Mouse (Mus musculus) lung, adult 2 months (tissue): ENCODE results near the gene Prex1. TPM values are rescaled to one million over a fixed set of nuclear protein-coding genes. Genes with fewer than 3 reads are reported as not detected.
A peak's percentile ranks its signal among the peaks of the same experiment; 100 is the strongest.

ENCODE experiments used
- DNase-seq: peaks from one replicate; pipeline ENCODE4 v3.0.0; 2022
- H3K4me1 ChIP-seq: fragments of 200-500 bp; 2 replicates; pipeline ENCODE4 v1.6.1; 2011; ENCODE audit warnings: low read length; ENCODE audit not compliant: control insufficient read depth, insufficient read depth
- H3K4me3 ChIP-seq: fragments of 200-500 bp; replicated peaks from 2 replicates; pipeline ENCODE3; 2011; ENCODE audit warnings: low read depth, mild to moderate bottlenecking, control low read depth, low read length; ENCODE audit errors: extremely low read depth
- CTCF ChIP-seq: fragments of 200-500 bp; IDR thresholded peaks from 2 replicates; pipeline ENCODE4 v1.5.1; 2011; ENCODE audit warnings: mild to moderate bottlenecking, low read length, control low read depth; ENCODE audit not compliant: insufficient read depth
- POLR2A ChIP-seq: fragments of 200-500 bp; IDR thresholded peaks from 2 replicates; pipeline ENCODE4 v1.6.1; 2011; ENCODE audit warnings: low read depth, mild to moderate bottlenecking, control low read depth, low read length, borderline replicate concordance; ENCODE audit errors: extremely low read depth
- WGBS: fragments of 180-500 bp; shearing (Covaris S2); methylation state at CpG from one replicate; pipeline ENCODE4 v1.1.7; 2018; 5-methylcytosine and 5-hydroxymethylcytosine counted together
- polyA plus RNA-seq: library from polyadenylated mRNA; depleted of rRNA; stranded (reverse); fragments of >200 nt; gene quantifications from 2 replicates; pipeline ENCODE4 v1.2.3, GENCODE M21; 2012

Gene Prex1
- polyA plus RNA-seq, 1 experiment: 61.1 TPM

GRCm38 (mm10) chr2:166572297-166572696 is 141.3 kb downstream of the Prex1 start:
- TF ChIP-seq CTCF: no peak
- 96% methylated on average over 3 of the region's 3 CpGs for WGBS
- H3K4me1 ChIP-seq: no peaks in the 10 kb centered on the region
- DNase-seq: no peak
- no peak overlapping the region for H3K4me3 ChIP-seq

- no peak for DNase-seq
These were observed 144.4 kb downstream of the Prex1 start for GRCm38 (mm10) chr2:166569182-166569581.

GRCm38 (mm10) chr2:166565503-166565902 is 148.1 kb downstream of the Prex1 start:
- DNase-seq: no peak
- Histone ChIP-seq H3K4me3 (no peak overlapping the region), H3K4me1 (no peaks in the 10 kb centered on the region)
- no peak for TF ChIP-seq CTCF
- no peak for TF ChIP-seq POLR2A
- WGBS: 70% methylated on average over 5 of the region's 5 CpGs

More at GRCm38 (mm10) chr2:166569182-166569581, 144.4 kb downstream of the Prex1 start:
- WGBS: 84% methylated on average over 9 of the region's 9 CpGs
- Histone ChIP-seq H3K4me1 (no peaks in the 10 kb centered on the region), H3K4me3 (no peak overlapping the region)
- no peak for TF ChIP-seq POLR2A
- no peak for TF ChIP-seq CTCF

GRCm38 (mm10) chr2:166564455-166564854 is 149.2 kb downstream of the Prex1 start:
- no peak overlapping the region for H3K4me3 ChIP-seq
- no peak for TF ChIP-seq POLR2A
- TF ChIP-seq CTCF: peak; percentile 91
- H3K4me1 ChIP-seq: no peaks in the 10 kb centered on the region
- WGBS: 4% methylated on average over 11 of the region's 11 CpGs
- peak; percentile 59 for DNase-seq

GRCm38 (mm10) chr2:166563890-166564289 is 149.7 kb downstream of the Prex1 start:
- TF ChIP-seq CTCF (peak; percentile 76), POLR2A (no peak)
- no peaks in the 10 kb centered on the region for H3K4me1 ChIP-seq
- WGBS: 13% methylated on average over 6 of the region's 6 CpGs
- DNase-seq: peak; percentile 81
- H3K4me3 ChIP-seq: no peak overlapping the region

- no peaks in the 10 kb centered on the region for H3K4me1 ChIP-seq
- no peak overlapping the region for H3K4me3 ChIP-seq
- WGBS: 83% methylated on average over 9 of the region's 9 CpGs
- DNase-seq: no peak
- no peak for TF ChIP-seq POLR2A
- no peak for TF ChIP-seq CTCF
These were observed 150.6 kb downstream of the Prex1 start for GRCm38 (mm10) chr2:166563076-166563475.

GRCm38 (mm10) chr2:166561781-166562180 is 151.9 kb downstream of the Prex1 start:
- no peak for TF ChIP-seq CTCF
- TF ChIP-seq POLR2A: no peak
- Histone ChIP-seq H3K4me1 (no peaks in the 10 kb centered on the region), H3K4me3 (no peak overlapping the region)
- no peak for DNase-seq
- 55% methylated on average over 7 of the region's 7 CpGs for WGBS

- TF ChIP-seq CTCF (no peak), POLR2A (no peak)
- Histone ChIP-seq H3K4me3 (no peak overlapping the region), H3K4me1 (no peaks in the 10 kb centered on the region)
- no peak for DNase-seq
- 89% methylated on average over 7 of the region's 7 CpGs for WGBS
These were observed 152.8 kb downstream of the Prex1 start for GRCm38 (mm10) chr2:166560826-166561225.

- no peak for DNase-seq
- WGBS: 38% methylated on average over 10 of the region's 10 CpGs
- H3K4me3 ChIP-seq: no peak overlapping the region
- TF ChIP-seq POLR2A (no peak), CTCF (no peak)
- no peaks in the 10 kb centered on the region for H3K4me1 ChIP-seq
These were observed 154.1 kb downstream of the Prex1 start for GRCm38 (mm10) chr2:166559531-166559930.

GRCm38 (mm10) chr2:166555508-166555907 is 158.1 kb downstream of the Prex1 start:
- 61% methylated on average over 2 of the region's 2 CpGs for WGBS
- DNase-seq: peak; percentile 19

More at GRCm38 (mm10) chr2:166555508-166555907, 158.1 kb downstream of the Prex1 start:
- 0 out of 2 replicates have a peak, but pooled peaks cover 3% of the 10 kb centered on the region for H3K4me1 ChIP-seq
- H3K4me3 ChIP-seq: no peak overlapping the region
- TF ChIP-seq CTCF: peak; percentile 53
- no peak for TF ChIP-seq POLR2A
